Mouse (Mus musculus) bone marrow, adult 2 months (tissue): Measurements from ENCODE around the gene Rnase13.

Source experiments
- CTCF ChIP-seq: fragments of 200-500 bp; IDR thresholded peaks from 2 replicates; pipeline ENCODE4 v1.5.1; 2011; ENCODE audit warnings: low read length, control low read depth; ENCODE audit not compliant: control insufficient read depth, insufficient read depth
- POLR2A ChIP-seq: fragments of 200-500 bp; IDR thresholded peaks from 2 replicates; pipeline ENCODE4 v1.6.1; 2011; ENCODE audit warnings: low read depth, mild to moderate bottlenecking, control low read depth, low read length, borderline replicate concordance; ENCODE audit not compliant: control insufficient read depth

DNA sequence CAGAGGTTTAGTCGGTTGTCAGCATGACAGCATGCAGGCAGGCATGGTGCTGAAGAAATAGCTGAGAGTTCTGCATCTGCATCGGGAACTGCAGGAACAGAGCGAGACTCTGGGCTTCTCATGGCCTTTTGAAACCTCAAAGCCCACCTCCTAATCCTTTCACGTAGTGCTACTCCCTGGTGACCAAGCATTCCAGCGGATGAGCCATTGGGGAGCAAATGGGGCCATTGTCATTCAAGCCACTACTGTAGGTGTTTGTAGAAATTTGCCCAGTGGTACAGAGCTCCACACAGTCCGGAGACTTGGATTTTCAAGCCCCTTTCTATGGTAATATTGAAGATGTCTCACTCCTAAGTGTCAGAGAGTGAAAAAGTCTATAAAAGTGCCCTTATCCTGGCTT lies 36.5 kb downstream of the Rnase13 start:
- TF ChIP-seq POLR2A (no peak), CTCF (no peak)
